Mouse (Mus musculus) bone marrow, adult 2 months (tissue): Measurements from ENCODE around the gene Pdss2.

Experiments used
- CTCF ChIP-seq: fragments of 200-500 bp; IDR thresholded peaks from 2 replicates; pipeline ENCODE4 v1.5.1; 2011; ENCODE audit warnings: low read length, control low read depth; ENCODE audit not compliant: control insufficient read depth, insufficient read depth
- POLR2A ChIP-seq: fragments of 200-500 bp; IDR thresholded peaks from 2 replicates; pipeline ENCODE4 v1.6.1; 2011; ENCODE audit warnings: low read depth, mild to moderate bottlenecking, control low read depth, low read length, borderline replicate concordance; ENCODE audit not compliant: control insufficient read depth

GRCm38 (mm10) chr10:43292454-43292853 is 71.2 kb downstream of the Pdss2 start:
- no peak for TF ChIP-seq POLR2A
- no peak for TF ChIP-seq CTCF
